Mouse (Mus musculus) liver, embryonic 16.5 days (tissue): ENCODE measurements around the gene Cytip. TPM values are rescaled to one million over a fixed set of nuclear protein-coding genes. Genes with fewer than 3 reads are reported as not detected.
"Not testable (repeated sequence)": the region's sequence is repeated elsewhere in the genome, so short reads cannot be mapped to it uniquely, and the experiment has no call there.

Source experiments
- ATAC-seq: fragments of 200-750 bp; cut with Nextera tagmentation; 2 replicates; pipeline ENCODE4 v1.8.0; 2017; ENCODE audit warnings: low read depth, mild to moderate bottlenecking, moderate number of reproducible peaks, moderate library complexity
- H3K27ac ChIP-seq: fragments of 300-500 bp; sonication (generic); 2 replicates; pipeline ENCODE4 v1.5.1; 2014; ENCODE audit warnings: mild to moderate bottlenecking, low read length
- H3K27me3 ChIP-seq: fragments of 300-500 bp; sonication (generic); 2 replicates; pipeline ENCODE4 v1.6.1; 2014; ENCODE audit warnings: low read depth, low read length, mixed read lengths; ENCODE audit not compliant: control insufficient read depth, insufficient read depth
- H3K36me3 ChIP-seq: fragments of 300-500 bp; sonication (generic); 2 replicates; pipeline ENCODE4 v1.6.1; 2014; ENCODE audit warnings: mild to moderate bottlenecking; ENCODE audit not compliant: control insufficient read depth, insufficient read depth
- H3K4me1 ChIP-seq: fragments of 300-500 bp; sonication (generic); 2 replicates; pipeline ENCODE4 v1.6.1; 2014; ENCODE audit warnings: low read depth, low read length, mixed read lengths; ENCODE audit not compliant: control insufficient read depth
- H3K4me2 ChIP-seq: fragments of 300-500 bp; sonication (generic); 2 replicates; pipeline ENCODE4 v1.6.1; 2014; ENCODE audit warnings: low read depth, low read length, mixed read lengths
- H3K4me3 ChIP-seq: fragments of 300-500 bp; sonication (generic); 2 replicates; pipeline ENCODE4 v1.5.1; 2014; ENCODE audit warnings: low read depth, mild to moderate bottlenecking, low read length
- H3K9ac ChIP-seq: fragments of 300-500 bp; sonication (generic); 2 replicates; pipeline ENCODE4 v1.6.1; 2014; ENCODE audit warnings: low read depth, low read length
- H3K9me3 ChIP-seq: fragments of 300-500 bp; sonication (generic); replicated peaks from 2 replicates; pipeline ENCODE4 v1.6.1; 2016; ENCODE audit warnings: low read length; ENCODE audit not compliant: control insufficient read depth
- WGBS: fragments of 180-500 bp; shearing (Covaris S2); extraction: QIAGEN DNeasy Blood & Tissue Kit; methylation state at CpG from one replicate; pipeline ENCODE4 v1.1.7; 2014; ENCODE audit not compliant: insufficient replicate concordance; 5-methylcytosine and 5-hydroxymethylcytosine counted together
- polyA plus RNA-seq: library from polyadenylated mRNA; unstranded; fragments of >200 nt; fragmentation: Nextera tagmentation; extraction: Ambion mirVana; gene quantifications from 2 replicates; pipeline ENCODE4 v1.2.1, GENCODE M21; 2015

Gene Cytip
- polyA plus RNA-seq, 1 experiment from 2014 or later = 4.3 TPM

DNA sequence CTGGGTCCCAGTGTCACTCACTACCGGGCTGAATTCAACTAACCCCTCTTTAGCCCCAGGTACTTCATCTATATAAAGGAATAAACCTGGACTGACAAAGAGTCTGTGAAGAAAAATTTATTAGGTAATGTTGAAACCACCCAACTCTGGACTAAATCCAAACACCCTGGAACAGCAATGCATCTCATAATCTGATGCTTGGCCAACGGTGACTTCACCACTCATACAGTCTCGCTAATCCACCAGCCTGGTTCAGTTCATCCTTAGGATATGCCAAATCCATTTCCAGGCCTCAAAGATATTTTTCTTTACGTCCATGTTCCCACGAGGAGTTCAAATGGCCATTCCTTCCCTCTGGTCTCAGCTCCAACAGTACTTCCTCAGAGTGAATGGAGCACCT, 48.8 kb downstream of the Cytip start:
- Histone ChIP-seq H3K9ac (no peak overlapping the region), H3K36me3 (no peaks in the 10 kb centered on the region), H3K9me3 (no peaks in the 10 kb centered on the region), H3K27me3 (no peaks in the 10 kb centered on the region), H3K27ac (no peak overlapping the region), H3K4me1 (no peaks in the 10 kb centered on the region), H3K4me2 (no peak overlapping the region), H3K4me3 (no peak overlapping the region)
- ATAC-seq = no peak
- 71% methylated on average over 5 of the region's 5 CpGs for WGBS

DNA sequence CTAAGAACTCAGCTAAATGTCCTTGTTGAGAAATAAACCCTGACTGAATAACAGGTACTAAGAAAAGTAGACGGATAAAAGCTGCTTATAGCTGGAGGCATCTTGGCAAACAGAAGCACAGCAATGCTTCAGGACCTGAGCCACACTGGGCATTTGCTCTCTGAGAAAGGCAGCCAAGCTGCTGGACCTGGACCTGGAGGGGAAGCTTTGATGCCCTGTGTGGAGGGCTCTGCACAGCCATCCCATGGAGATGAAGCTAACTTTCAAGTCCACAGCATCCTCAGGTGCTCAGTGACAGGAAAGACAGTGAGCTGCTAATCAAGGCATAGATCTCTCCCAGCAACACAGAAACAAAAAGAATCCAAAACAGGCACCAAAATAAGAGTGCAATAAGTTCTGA, 54.8 kb downstream of the Cytip start:
- Histone ChIP-seq H3K9ac (no peak overlapping the region), H3K27me3 (no peaks in the 10 kb centered on the region), H3K27ac (no peak overlapping the region), H3K36me3 (no peaks in the 10 kb centered on the region), H3K4me1 (no peaks in the 10 kb centered on the region), H3K9me3 (no peaks in the 10 kb centered on the region), H3K4me3 (no peak overlapping the region), H3K4me2 (no peak overlapping the region)
- WGBS = 68% methylated on average over 1 of the region's 1 CpGs
- no peak for ATAC-seq

DNA sequence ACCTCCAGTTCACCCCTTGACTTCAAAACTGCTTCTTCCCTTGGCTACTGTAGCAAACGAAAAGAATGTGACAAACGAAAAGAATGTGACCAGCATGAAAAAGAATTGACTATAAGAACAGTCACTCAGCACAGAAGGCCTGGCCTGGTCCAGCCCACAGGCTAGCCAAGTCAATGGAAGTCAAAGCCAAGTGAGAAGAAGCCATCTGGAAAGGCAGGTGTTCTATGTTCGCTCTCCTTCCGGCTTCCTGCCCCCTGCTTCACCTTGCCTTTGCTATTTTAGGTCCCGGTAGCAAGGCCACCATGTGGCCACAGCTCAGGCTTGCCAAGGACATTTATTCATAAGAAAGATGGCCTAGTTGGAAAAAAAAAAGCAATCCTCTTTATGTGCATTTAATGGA, 56.7 kb downstream of the Cytip start:
- Histone ChIP-seq H3K4me2 (no peak overlapping the region), H3K9ac (no peak overlapping the region), H3K27ac (no peak overlapping the region), H3K27me3 (no peaks in the 10 kb centered on the region), H3K9me3 (no peaks in the 10 kb centered on the region), H3K4me3 (no peak overlapping the region), H3K36me3 (no peaks in the 10 kb centered on the region), H3K4me1 (no peaks in the 10 kb centered on the region)
- ATAC-seq = no peak
- WGBS = 69% methylated on average over 5 of the region's 5 CpGs

DNA sequence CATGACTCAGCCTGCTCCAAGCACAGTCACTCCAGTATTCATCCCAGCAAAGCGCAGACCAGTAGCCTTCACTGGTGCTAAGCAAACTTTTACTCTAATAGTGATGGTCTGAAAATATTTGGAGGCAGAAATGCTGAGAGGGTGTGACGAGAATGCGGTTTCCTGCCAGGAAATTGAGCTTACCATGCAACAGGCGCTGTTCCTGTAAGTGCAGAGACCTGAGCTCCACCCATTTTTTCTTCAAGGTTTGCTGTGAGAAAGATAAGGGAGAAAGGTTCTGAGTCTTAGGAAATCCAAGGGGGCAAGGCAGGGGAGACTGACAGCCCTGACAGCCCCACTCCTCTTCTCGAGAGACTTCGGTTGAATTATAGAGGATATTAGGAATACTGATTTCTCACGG, 57.7 kb downstream of the Cytip start:
- 16% methylated on average over 7 of the region's 7 CpGs for WGBS
- ATAC-seq = no peak
- Histone ChIP-seq H3K4me1 (no peaks in the 10 kb centered on the region), H3K9me3 (no peaks in the 10 kb centered on the region), H3K27ac (no peak overlapping the region), H3K4me2 (0 out of 2 replicates have a peak overlapping the region, but pooled peaks have one; percentile 6), H3K4me3 (no peak overlapping the region), H3K27me3 (no peaks in the 10 kb centered on the region), H3K36me3 (no peaks in the 10 kb centered on the region), H3K9ac (no peak overlapping the region)

DNA sequence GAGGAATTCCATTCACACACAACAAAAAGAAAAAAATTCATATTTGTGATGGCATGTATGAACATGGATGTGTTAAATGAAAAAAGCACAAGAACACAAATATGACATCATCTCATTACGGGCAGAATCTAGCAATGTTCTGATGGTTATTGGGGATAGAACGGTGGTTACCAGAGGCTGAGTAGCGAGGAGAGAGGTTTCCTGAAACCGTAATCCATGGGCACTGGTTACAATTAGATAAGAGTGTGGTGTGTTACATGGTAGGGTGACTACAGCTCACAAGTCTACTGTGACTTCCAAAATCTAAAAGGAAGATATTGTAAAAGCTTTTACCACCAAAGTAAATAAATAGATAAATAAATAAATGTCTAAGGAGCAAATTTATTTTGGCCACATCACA, 58.8 kb downstream of the Cytip start:
- no peaks in the 10 kb centered on the region for H3K27me3 ChIP-seq
- whole genome bisulfite sequencing = 29% methylated on average over 4 of the region's 4 CpGs
- H3K4me2 ChIP-seq = no peak overlapping the region
- no peak for ATAC-seq
- H3K9ac ChIP-seq = no peak overlapping the region
- no peaks in the 10 kb centered on the region for H3K36me3 ChIP-seq
- no peaks in the 10 kb centered on the region for H3K9me3 ChIP-seq
- no peaks in the 10 kb centered on the region for H3K4me1 ChIP-seq
- H3K4me3 ChIP-seq = no peak overlapping the region
- H3K27ac ChIP-seq = no peak overlapping the region

DNA sequence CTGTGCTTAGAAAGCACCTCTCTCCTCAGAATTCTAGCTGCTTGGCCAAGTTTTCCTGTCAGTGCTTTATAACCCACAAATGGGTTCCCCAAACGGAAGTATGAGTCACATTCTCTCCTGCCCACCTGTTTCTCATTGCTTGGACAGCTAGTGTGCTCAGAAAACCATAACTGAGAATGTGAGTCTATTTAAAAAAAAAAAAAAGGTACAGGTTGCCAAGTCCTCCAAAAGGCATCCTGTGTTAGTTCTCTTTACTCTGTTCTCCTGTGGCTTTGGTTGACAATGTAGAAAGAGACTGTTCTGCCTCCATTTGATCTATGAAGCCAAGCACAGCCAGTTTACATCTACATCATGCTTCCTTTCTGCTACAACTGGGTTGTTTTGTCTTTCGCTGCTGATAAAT, 60.3 kb downstream of the Cytip start:
- ATAC-seq = no peak
- no peaks in the 10 kb centered on the region for H3K4me1 ChIP-seq
- no peaks in the 10 kb centered on the region for H3K9me3 ChIP-seq
- no peaks in the 10 kb centered on the region for H3K36me3 ChIP-seq
- no peak overlapping the region for H3K27ac ChIP-seq
- H3K9ac ChIP-seq = no peak overlapping the region
- no peaks in the 10 kb centered on the region for H3K27me3 ChIP-seq
- H3K4me3 ChIP-seq = no peak overlapping the region
- H3K4me2 ChIP-seq = no peak overlapping the region
- 41% methylated on average over 2 of the region's 2 CpGs for WGBS

DNA sequence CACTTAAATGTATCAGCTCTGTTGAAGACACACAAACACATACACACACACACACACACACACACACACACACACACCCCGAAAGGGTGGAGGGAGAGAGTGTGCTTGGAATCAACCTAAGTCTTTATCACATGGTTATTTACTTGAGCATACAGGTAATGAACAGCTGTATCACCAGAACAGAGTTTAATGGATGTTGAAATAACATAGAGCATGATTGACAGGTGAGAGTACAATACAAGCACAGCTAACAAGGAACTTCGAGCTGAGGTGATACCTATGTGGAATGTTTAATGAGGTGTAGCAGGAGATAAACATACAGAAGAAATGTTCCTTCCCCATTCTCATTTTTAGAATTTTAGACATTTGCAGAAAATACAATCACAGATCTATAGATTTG, 62.7 kb downstream of the Cytip start:
- Histone ChIP-seq H3K4me3 (no peak overlapping the region), H3K9me3 (no peaks in the 10 kb centered on the region), H3K27ac (no peak overlapping the region), H3K36me3 (no peaks in the 10 kb centered on the region), H3K4me1 (no peaks in the 10 kb centered on the region), H3K27me3 (no peaks in the 10 kb centered on the region), H3K9ac (no peak overlapping the region), H3K4me2 (no peak overlapping the region)
- ATAC-seq = no peak
- WGBS = 41% methylated on average over 2 of the region's 2 CpGs

DNA sequence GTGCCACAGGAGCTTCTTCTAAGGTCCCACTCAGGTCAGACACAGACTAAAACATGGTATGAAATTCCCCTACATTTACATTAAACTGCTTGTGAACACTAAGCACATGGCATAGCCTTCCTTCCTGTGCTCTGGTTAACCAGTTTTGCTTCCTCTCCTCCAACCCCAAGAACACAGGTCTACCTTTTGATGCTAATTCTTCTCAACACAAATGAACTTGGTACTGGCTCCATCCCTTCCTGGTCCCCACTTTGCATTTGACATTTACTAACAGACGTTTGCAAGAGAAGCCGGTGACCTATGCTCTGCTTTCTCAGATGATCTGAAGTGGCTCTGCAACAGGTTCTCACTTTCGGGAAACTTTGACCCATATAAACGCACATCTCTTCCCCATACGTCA, 65.4 kb downstream of the Cytip start:
- WGBS = 54% methylated on average over 5 of the region's 5 CpGs
- Histone ChIP-seq H3K4me2 (no peak overlapping the region), H3K9ac (no peak overlapping the region), H3K36me3 (no peaks in the 10 kb centered on the region), H3K27me3 (no peaks in the 10 kb centered on the region), H3K9me3 (no peaks in the 10 kb centered on the region), H3K4me1 (no peaks in the 10 kb centered on the region), H3K4me3 (no peak overlapping the region), H3K27ac (no peak overlapping the region)
- ATAC-seq = no peak

DNA sequence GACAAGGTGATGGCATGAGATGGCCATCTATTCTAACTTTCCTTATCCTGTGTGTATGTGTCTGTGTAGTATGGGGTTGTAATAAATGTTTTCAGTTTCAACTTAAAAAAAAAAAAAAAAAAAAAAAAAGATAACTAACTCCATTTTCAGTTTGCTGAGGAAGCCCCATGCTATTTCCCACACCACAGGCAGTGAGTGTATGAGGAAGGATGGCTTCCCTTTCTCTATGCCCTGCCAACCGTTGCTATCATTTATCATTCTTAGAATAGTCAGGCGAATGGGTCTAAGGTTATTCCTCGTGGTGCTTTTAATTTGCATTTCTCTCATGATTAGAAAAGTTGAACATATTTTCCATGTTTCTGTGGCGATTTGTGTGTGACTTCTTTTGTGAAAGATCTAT, 84.2 kb downstream of the Cytip start:
- no peak overlapping the region for H3K4me2 ChIP-seq
- no peaks in the 10 kb centered on the region for H3K27me3 ChIP-seq
- no peak overlapping the region for H3K9ac ChIP-seq
- H3K4me1 ChIP-seq = no peaks in the 10 kb centered on the region
- no peaks in the 10 kb centered on the region for H3K9me3 ChIP-seq
- ATAC-seq = no peak
- WGBS = 21% methylated on average over 4 of the region's 4 CpGs
- no peaks in the 10 kb centered on the region for H3K36me3 ChIP-seq
- no peak overlapping the region for H3K4me3 ChIP-seq
- H3K27ac ChIP-seq = no peak overlapping the region

DNA sequence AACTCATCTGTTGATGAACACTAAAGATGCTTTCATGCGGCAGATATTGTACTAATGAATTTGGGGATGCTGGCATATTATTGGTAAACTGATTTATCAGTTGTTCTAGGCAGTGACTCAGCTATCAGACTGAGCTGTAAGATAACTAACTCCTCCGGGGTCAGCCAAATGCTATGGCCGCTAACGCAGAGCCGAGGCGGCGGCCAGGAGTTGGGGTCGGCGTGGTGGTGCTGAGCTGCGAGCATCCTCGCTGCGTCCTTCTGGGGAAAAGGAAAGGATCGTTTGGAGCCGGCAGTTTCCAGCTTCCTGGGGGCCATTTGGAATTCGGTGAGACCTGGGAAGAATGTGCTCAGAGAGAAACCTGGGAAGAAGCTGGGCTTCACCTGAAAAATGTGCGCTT, 87.4 kb downstream of the Cytip start:
- H3K36me3 ChIP-seq, ATAC-seq, H3K4me1 ChIP-seq, H3K9me3 ChIP-seq, H3K9ac ChIP-seq, H3K27me3 ChIP-seq, H3K27ac ChIP-seq, H3K4me3 ChIP-seq, H3K4me2 ChIP-seq: not testable (repeated sequence)
- 86% methylated on average over 11 of the region's 16 CpGs for WGBS
